Mouse (Mus musculus): Measurements from ENCODE around the gene Plekha1.
A peak's percentile ranks its signal among the peaks of the same experiment; 100 is the strongest.

Plekha1 gene

GRCm38 (mm10) chr7:130922981-130923731 is 57.6 kb downstream of the Plekha1 start:
- no peak for DNase-seq (ENCODE audit: low spot score)

- DNase-seq (ENCODE audit: low spot score): no peak
These were observed 64.8 kb downstream of the Plekha1 start for GRCm38 (mm10) chr7:130930401-130930800.

DNA sequence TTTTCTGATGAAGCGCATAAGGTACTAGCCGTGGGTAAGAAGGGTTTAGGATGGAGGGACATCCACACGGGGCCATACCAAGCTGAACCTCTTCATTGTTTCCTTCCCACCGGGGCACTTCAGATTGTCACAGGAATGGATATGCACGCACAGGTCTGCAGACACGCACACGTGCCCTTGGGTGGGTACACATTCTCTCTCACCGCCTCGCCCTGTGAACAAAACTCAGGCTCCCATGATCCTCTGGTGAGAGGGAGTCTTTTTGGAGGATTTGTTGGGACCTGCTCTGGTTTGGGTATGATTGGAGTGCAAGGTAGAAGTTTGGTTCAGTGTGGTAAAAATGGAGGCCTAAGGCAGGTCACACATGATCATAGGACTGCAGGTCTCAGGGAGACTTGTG is 67.4 kb downstream of the Plekha1 start:
- DNase-seq (ENCODE audit: low spot score): no peak

GRCm38 (mm10) chr7:130934654-130935053 is 69.1 kb downstream of the Plekha1 start:
- DNase-seq (ENCODE audit: low spot score): no peak

- DNase-seq (ENCODE audit: low spot score): no peak
These were observed 69.9 kb downstream of the Plekha1 start for GRCm38 (mm10) chr7:130935421-130935792.

GRCm38 (mm10) chr7:130935793-130936471 is 70.4 kb downstream of the Plekha1 start, which contains the start of gene Htra1:
Htra1 (plus strand) TSS chr7:130936111.
- DNase-seq (ENCODE audit: low spot score): no peak

DNA sequence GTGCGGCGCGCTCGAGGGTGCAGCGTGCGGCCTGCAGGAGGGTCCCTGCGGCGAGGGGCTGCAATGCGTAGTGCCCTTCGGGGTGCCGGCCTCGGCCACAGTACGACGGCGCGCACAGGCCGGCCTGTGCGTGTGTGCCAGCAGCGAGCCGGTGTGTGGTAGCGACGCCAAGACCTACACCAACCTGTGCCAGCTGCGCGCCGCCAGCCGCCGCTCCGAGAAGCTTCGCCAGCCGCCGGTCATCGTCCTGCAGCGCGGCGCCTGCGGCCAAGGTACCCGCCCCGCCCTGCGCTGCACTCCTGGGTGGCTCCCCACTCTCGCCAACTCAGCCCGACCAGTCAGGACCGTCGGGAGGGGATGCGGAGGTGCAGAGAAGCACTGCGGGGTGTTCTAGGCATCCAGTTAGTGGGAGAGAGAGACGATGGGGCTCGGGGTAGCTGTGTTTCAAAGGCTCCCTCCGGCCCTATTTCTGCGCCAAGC is 71.0 kb downstream of the Plekha1 start:
- DNase-seq (ENCODE audit: low spot score): no peak

DNA sequence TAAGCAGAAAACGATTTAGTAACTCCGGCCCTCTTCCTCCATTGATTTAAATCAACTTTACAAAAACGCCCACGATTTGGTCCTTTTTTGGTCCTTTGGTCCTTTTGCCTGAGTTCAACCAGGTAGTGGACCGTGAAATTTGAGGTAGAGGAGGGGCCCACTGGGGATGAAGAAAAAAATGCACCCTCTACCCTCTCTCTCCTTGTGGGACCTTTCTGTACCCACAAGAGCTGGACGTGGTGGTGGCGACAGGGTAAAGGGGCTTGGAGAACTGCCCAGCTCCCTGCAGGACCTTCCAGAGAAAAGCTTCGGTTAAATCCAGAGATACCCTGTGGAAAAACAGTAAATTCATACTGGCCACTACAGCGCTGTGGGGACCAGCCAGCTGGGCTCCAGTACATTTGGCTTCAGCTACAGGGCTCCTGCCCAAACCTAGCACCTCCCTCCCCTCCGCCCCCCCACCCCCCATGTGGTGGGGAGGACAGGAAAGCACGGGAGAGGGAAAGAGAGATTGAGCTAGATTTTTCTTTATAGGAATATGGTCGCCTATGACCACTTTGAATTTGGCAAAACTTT is 71.8 kb downstream of the Plekha1 start:
- no peak for DNase-seq (ENCODE audit: low spot score)

- no peak for DNase-seq (ENCODE audit: low spot score)
These were observed 72.4 kb downstream of the Plekha1 start for GRCm38 (mm10) chr7:130938005-130938404.

DNA sequence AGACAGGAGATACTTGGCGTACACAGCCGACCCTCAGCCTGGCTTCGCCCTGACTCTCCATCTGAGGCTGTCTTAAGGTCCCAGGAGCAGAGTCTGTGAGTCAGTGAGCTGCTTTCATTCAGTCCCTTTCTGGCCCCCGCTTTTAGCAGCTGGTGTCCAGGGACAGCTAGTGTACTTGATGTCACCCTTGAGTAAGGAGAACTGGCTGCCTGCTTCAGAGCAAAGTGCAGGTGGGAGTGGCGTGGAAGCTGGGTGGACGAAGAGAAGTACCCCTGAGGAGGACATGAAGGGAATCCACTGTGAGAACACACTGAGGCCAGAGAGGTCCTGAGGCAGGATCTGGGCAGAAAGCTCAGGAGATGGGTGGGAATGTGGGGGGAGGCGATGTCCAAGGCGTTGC is 73.3 kb downstream of the Plekha1 start:
- DNase-seq (ENCODE audit: low spot score): no peak

GRCm38 (mm10) chr7:130940733-130941132 is 75.2 kb downstream of the Plekha1 start:
- DNase-seq (ENCODE audit: low spot score): no peak

DNA sequence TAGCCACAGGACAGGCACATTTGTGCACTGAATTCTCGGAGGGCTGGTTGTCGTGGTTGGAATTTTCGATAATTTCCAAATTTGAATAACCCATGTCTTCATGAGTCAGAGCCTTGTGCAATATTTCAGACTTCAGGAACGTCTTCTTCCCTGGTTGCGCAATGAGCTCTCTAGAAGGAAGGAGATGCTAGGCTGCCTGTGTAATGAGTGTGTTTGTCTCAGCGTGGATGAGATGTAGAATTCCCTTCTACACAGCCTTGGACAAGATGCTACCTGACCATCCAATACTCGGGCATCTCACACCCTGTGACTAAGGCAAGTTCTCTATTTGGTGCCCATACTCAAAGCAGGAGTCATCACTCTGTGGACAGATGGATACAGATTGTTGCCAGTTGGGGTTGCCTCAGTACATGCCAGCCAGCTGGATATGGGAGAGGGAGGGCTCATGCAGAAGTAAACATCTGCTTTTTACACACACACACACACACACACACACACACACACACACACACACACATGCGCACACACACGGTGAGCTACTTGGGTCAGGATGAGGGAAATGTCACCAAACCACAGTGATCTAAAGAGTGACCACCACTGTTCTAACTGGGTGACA is 77.8 kb downstream of the Plekha1 start:
- peak; percentile 68 for DNase-seq (ENCODE audit: low spot score)

DNA sequence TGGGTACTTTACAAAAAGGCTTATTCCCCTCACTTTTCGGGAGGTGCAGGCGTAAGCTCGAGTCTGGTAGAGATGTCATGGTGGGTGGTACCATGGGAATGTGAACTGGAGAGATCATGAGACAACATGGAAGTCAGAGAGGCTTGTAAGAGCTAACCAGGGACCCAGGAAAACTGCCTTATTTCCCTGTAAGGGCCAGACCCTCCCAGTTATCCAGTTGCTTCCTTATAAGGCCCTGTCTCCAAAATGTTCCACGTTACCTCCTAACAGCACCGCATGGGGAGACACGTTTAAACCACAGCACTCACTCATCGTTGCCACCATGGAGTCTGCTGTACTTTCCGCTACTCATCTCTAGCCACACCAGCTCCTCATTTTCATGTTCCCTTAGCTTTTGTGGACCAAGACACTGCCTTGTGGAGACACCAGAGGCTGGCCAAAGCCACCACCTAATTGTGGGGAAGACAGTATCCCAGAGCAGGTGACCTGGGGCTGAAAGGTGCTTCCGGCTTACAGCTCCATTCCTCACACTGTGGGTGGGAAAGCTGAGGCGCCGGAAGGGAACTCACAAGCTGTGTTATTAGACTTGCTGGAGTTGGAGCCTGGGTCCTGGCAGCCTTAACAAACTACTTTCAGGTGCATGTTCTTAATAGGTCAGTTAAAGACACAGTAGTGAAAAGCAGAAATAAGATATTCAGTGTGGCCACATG is 79.4 kb downstream of the Plekha1 start:
- no peak for DNase-seq (ENCODE audit: low spot score)

GRCm38 (mm10) chr7:130945730-130946129 is 80.2 kb downstream of the Plekha1 start:
- DNase-seq (ENCODE audit: low spot score): no peak

DNA sequence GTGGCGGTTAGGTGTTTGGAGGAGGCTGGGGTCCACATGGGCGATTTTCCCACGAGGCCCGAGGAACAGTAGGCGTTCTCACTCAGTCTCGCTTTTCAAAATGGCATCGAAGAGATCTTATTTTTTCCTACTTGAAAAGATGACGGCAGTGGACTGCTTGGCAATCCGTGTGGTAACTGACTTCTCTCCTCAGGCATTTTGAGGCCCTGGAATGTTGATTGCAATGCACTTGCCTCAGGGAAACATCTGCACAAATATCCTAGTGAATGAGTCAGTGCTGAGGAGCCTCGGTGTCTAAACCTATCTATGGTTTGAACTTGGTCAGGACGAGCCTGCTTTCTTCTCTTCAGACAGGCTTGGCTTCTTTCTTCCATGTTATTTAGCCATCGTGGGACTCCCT is 80.7 kb downstream of the Plekha1 start:
- DNase-seq (ENCODE audit: low spot score): peak; percentile 11

DNA sequence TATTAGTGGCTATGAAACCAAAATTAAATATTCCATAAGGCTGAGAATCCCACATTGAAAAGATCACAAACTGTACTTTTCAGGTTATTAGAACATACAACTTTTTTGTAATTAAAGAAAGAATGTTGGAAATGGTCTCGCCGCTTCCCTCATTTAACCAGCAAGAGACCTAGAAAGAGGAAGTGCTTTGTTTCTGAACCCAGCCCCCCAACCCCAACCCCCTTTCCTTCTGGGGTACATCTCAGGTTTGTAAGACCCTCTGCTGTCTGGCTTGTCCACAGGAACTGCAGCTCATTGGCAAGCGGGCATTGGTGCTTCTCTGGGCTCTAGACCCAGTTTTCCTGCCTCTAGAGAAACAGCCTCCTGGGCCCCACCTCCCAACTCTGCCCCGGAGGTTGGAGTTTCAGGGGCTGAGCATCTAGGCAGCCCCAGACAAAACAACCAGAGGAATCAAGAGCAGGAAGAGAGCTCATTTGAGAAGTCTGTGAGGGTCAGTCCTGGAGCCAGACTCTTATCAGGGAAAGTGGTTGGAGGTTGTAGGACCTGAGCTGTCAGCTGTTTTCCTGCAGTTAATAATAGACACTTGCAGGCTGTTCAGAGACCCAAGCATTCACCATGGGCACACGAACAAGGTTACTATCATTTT is 83.1 kb downstream of the Plekha1 start:
- no peak for DNase-seq (ENCODE audit: low spot score)

GRCm38 (mm10) chr7:130949331-130949751 is 83.8 kb downstream of the Plekha1 start:
- no peak for DNase-seq (ENCODE audit: low spot score)

GRCm38 (mm10) chr7:130950482-130950881 is 84.9 kb downstream of the Plekha1 start:
- DNase-seq (ENCODE audit: low spot score): no peak

DNA sequence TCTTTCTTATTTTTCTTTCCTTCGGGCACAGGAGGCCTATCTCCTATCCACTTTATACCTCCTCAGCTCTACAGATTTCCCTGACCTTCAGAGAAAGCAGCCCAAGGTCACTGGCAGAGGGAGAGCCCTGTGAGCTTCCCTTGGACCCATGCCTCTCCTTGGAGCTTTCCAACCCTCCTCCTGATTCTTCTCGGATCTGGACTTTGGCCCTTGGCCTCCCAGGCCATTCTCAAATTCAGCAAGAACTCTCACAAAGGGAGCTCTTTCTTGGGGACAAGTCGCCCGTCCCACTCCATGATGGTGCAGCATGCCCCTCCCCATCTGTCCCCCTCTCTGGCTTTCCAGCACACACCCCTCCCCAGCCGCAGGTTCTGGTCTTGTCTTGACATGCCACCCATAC is 85.4 kb downstream of the Plekha1 start:
- no peak for DNase-seq (ENCODE audit: low spot score)

- no peak for DNase-seq (ENCODE audit: low spot score)
These were observed 87.8 kb downstream of the Plekha1 start for GRCm38 (mm10) chr7:130953376-130953775.

DNA sequence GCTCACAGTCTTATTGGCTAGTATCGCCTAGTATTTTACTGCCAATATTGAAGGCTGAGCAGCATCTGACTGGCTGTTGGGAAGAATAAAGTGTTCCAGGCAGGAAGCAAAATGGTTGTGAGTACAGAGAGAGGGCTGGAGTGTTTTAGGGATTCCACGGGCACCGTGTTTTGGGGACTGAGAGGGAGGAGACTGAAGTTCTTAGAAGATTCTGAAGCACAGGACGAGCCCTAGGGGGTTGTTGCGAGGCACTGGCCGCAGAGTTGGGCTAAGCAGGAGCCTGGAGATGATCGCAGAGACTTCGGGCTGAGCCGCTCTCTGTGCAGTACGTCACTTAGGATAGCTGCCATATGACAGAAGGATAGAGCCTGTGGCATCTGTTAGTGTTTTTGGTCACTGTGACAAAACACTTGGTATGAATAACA is 88.6 kb downstream of the Plekha1 start:
- no peak for DNase-seq (ENCODE audit: low spot score)

Data from adipocyte (in vitro differentiated cells).